Mouse (Mus musculus) intestine, embryonic 14.5 days (tissue): ENCODE results near the gene Hs3st2. TPM values are rescaled to one million over a fixed set of nuclear protein-coding genes. Genes with fewer than 3 reads are reported as not detected.

Source experiments
- ATAC-seq: fragments of 200-750 bp; cut with Nextera tagmentation; replicated peaks from 2 replicates; pipeline ENCODE4 v1.8.0; 2017; ENCODE audit warnings: low read depth, moderate number of reproducible peaks, moderate TSS enrichment, moderate library complexity; ENCODE audit not compliant: low FRiP score, low TSS enrichment
- DNase-seq: peaks from one replicate; pipeline ENCODE4 v3.0.0-alpha.2; 2018; ENCODE audit warnings: low spot score
- H3K27ac ChIP-seq: fragments of 300-500 bp; sonication (generic); 2 replicates; pipeline ENCODE4 v1.5.1; 2014; ENCODE audit warnings: low read depth, mild to moderate bottlenecking, control low read depth
- H3K27me3 ChIP-seq: fragments of 300-500 bp; sonication (generic); replicated peaks from 2 replicates; pipeline ENCODE4 v1.6.1; 2014; ENCODE audit warnings: low read length, control low read depth; ENCODE audit not compliant: control insufficient read depth, insufficient read depth
- H3K36me3 ChIP-seq: fragments of 300-500 bp; sonication (generic); 2 replicates; pipeline ENCODE4 v1.6.1; 2014; ENCODE audit warnings: low read length, control low read depth; ENCODE audit not compliant: control insufficient read depth, insufficient read depth
- H3K4me1 ChIP-seq: fragments of 300-500 bp; sonication (generic); replicated peaks from 2 replicates; pipeline ENCODE4 v1.6.1; 2014; ENCODE audit warnings: low read length, control low read depth, mixed read lengths; ENCODE audit not compliant: control insufficient read depth, insufficient read depth
- H3K4me2 ChIP-seq: fragments of 300-500 bp; sonication (generic); 2 replicates; pipeline ENCODE4 v1.6.1; 2014; ENCODE audit warnings: low read length
- H3K4me3 ChIP-seq: fragments of 300-500 bp; sonication (generic); 2 replicates; pipeline ENCODE4 v1.5.1; 2014; ENCODE audit warnings: low read depth, low read length, control low read depth, mixed read lengths
- H3K9ac ChIP-seq: fragments of 300-500 bp; sonication (generic); 2 replicates; pipeline ENCODE4 v1.6.1; 2014; ENCODE audit warnings: mild to moderate bottlenecking, low read length
- H3K9me3 ChIP-seq: fragments of 300-500 bp; sonication (generic); 2 replicates; pipeline ENCODE4 v1.6.1; 2016; ENCODE audit warnings: low read length, control low read depth; ENCODE audit not compliant: control insufficient read depth
- WGBS: fragments of 180-500 bp; shearing (Covaris S2); extraction: QIAGEN DNeasy Blood & Tissue Kit; methylation state at CpG from one replicate; pipeline ENCODE4 v1.1.7; 2014; 5-methylcytosine and 5-hydroxymethylcytosine counted together
- polyA plus RNA-seq: library from polyadenylated mRNA; unstranded; fragments of >200 nt; fragmentation: Nextera tagmentation; extraction: Ambion mirVana; gene quantifications from 2 replicates; pipeline ENCODE4 v1.2.1, GENCODE M21; 2014

Hs3st2 gene
- polyA plus RNA-seq, 1 experiment from 2014 or later: 0.68 TPM

- no peaks in the 10 kb centered on the region for H3K9me3 ChIP-seq
- no peak overlapping the region for H3K4me3 ChIP-seq
- no peak overlapping the region for H3K4me2 ChIP-seq
- ATAC-seq (no peak), DNase-seq (no peak)
- WGBS: 40% methylated on average over 3 of the region's 3 CpGs
- no peak overlapping the region for H3K9ac ChIP-seq
- no peaks in the 10 kb centered on the region for H3K4me1 ChIP-seq
- H3K36me3 ChIP-seq: no peaks in the 10 kb centered on the region
- H3K27me3 ChIP-seq: no peaks in the 10 kb centered on the region
- peak overlapping the region; percentile 6; the same call in 1 of the 2 replicates for H3K27ac ChIP-seq
Observed at GRCm38 (mm10) chr7:121469435-121469834, 77.8 kb downstream of the Hs3st2 start.

GRCm38 (mm10) chr7:121478302-121478701, 86.6 kb downstream of the Hs3st2 start:
- H3K36me3 ChIP-seq: no peaks in the 10 kb centered on the region
- 54% methylated on average over 8 of the region's 8 CpGs for WGBS
- H3K4me2 ChIP-seq: no peak overlapping the region
- H3K4me1 ChIP-seq: no peaks in the 10 kb centered on the region
- H3K9ac ChIP-seq: no peak overlapping the region
- ATAC-seq (no peak), DNase-seq (no peak)
- H3K9me3 ChIP-seq: no peaks in the 10 kb centered on the region
- H3K27me3 ChIP-seq: no peaks in the 10 kb centered on the region
- H3K4me3 ChIP-seq: no peak overlapping the region
- H3K27ac ChIP-seq: no peak overlapping the region

GRCm38 (mm10) chr7:121480106-121480505, 88.4 kb downstream of the Hs3st2 start:
- H3K4me3 ChIP-seq: no peak overlapping the region
- DNase-seq: no peak
- H3K27ac ChIP-seq: no peak overlapping the region
- H3K9ac ChIP-seq: no peak overlapping the region
- H3K4me1 ChIP-seq: no peaks in the 10 kb centered on the region
- no peaks in the 10 kb centered on the region for H3K36me3 ChIP-seq
- H3K4me2 ChIP-seq: no peak overlapping the region
- H3K27me3 ChIP-seq: no peaks in the 10 kb centered on the region
- 83% methylated on average over 4 of the region's 4 CpGs for WGBS
- no peak for ATAC-seq
- H3K9me3 ChIP-seq: no peaks in the 10 kb centered on the region

- ATAC-seq (no peak), DNase-seq (no peak)
- H3K4me3 ChIP-seq: no peak overlapping the region
- no peaks in the 10 kb centered on the region for H3K4me1 ChIP-seq
- H3K36me3 ChIP-seq: no peaks in the 10 kb centered on the region
- H3K9ac ChIP-seq: no peak overlapping the region
- H3K9me3 ChIP-seq: no peaks in the 10 kb centered on the region
- no peaks in the 10 kb centered on the region for H3K27me3 ChIP-seq
- WGBS: 78% methylated on average over 4 of the region's 4 CpGs
- no peak overlapping the region for H3K4me2 ChIP-seq
- no peak overlapping the region for H3K27ac ChIP-seq
Observed at GRCm38 (mm10) chr7:121484590-121484989, 92.9 kb downstream of the Hs3st2 start.

- no peak overlapping the region for H3K27ac ChIP-seq
- DNase-seq: no peak
- H3K36me3 ChIP-seq: no peaks in the 10 kb centered on the region
- H3K9ac ChIP-seq: no peak overlapping the region
- no peak overlapping the region for H3K4me2 ChIP-seq
- H3K27me3 ChIP-seq: no peaks in the 10 kb centered on the region
- no peaks in the 10 kb centered on the region for H3K9me3 ChIP-seq
- no peak overlapping the region for H3K4me3 ChIP-seq
- H3K4me1 ChIP-seq: no peaks in the 10 kb centered on the region
- 78% methylated on average over 2 of the region's 2 CpGs for WGBS
- ATAC-seq: no peak
Observed at GRCm38 (mm10) chr7:121485266-121485665, 93.6 kb downstream of the Hs3st2 start.

GRCm38 (mm10) chr7:121487291-121487690, 95.6 kb downstream of the Hs3st2 start:
- Histone ChIP-seq H3K9ac (no peak overlapping the region), H3K9me3 (no peaks in the 10 kb centered on the region), H3K4me1 (no peaks in the 10 kb centered on the region), H3K27me3 (no peaks in the 10 kb centered on the region), H3K4me2 (no peak overlapping the region), H3K4me3 (no peak overlapping the region), H3K36me3 (no peaks in the 10 kb centered on the region), H3K27ac (no peak overlapping the region)
- no peak for DNase-seq
- no peak for ATAC-seq
- 65% methylated on average over 6 of the region's 6 CpGs for WGBS

- H3K4me1 ChIP-seq: no peaks in the 10 kb centered on the region
- H3K4me2 ChIP-seq: no peak overlapping the region
- no peaks in the 10 kb centered on the region for H3K27me3 ChIP-seq
- no peak overlapping the region for H3K9ac ChIP-seq
- DNase-seq (no peak), ATAC-seq (no peak)
- no peaks in the 10 kb centered on the region for H3K36me3 ChIP-seq
- H3K27ac ChIP-seq: no peak overlapping the region
- H3K4me3 ChIP-seq: no peak overlapping the region
- WGBS: 82% methylated on average over 9 of the region's 9 CpGs
- H3K9me3 ChIP-seq: no peaks in the 10 kb centered on the region
Observed at GRCm38 (mm10) chr7:121489401-121489800, 97.7 kb downstream of the Hs3st2 start.

GRCm38 (mm10) chr7:121491455-121492005, 99.9 kb downstream of the Hs3st2 start:
- H3K4me1 ChIP-seq: no peaks in the 10 kb centered on the region
- ATAC-seq (no peak), DNase-seq (no peak)
- H3K9ac ChIP-seq: no peak overlapping the region
- no peaks in the 10 kb centered on the region for H3K27me3 ChIP-seq
- no peaks in the 10 kb centered on the region for H3K9me3 ChIP-seq
- no peak overlapping the region for H3K4me3 ChIP-seq
- WGBS: 40% methylated on average over 3 of the region's 3 CpGs
- no peak overlapping the region for H3K27ac ChIP-seq
- no peaks in the 10 kb centered on the region for H3K36me3 ChIP-seq
- H3K4me2 ChIP-seq: no peak overlapping the region

GRCm38 (mm10) chr7:121500516-121500915, 108.9 kb downstream of the Hs3st2 start:
- ATAC-seq (no peak), DNase-seq (no peak)
- WGBS: 92% methylated on average over 17 of the region's 17 CpGs
- H3K9ac ChIP-seq: no peak overlapping the region
- H3K9me3 ChIP-seq: no peaks in the 10 kb centered on the region
- no peaks in the 10 kb centered on the region for H3K36me3 ChIP-seq
- H3K4me2 ChIP-seq: no peak overlapping the region
- H3K27me3 ChIP-seq: no peaks in the 10 kb centered on the region
- no peak overlapping the region for H3K27ac ChIP-seq
- no peaks in the 10 kb centered on the region for H3K4me1 ChIP-seq
- no peak overlapping the region for H3K4me3 ChIP-seq
